9 mouse cellular contexts compared by ENCODE assay signal in the genomic region with DNA sequence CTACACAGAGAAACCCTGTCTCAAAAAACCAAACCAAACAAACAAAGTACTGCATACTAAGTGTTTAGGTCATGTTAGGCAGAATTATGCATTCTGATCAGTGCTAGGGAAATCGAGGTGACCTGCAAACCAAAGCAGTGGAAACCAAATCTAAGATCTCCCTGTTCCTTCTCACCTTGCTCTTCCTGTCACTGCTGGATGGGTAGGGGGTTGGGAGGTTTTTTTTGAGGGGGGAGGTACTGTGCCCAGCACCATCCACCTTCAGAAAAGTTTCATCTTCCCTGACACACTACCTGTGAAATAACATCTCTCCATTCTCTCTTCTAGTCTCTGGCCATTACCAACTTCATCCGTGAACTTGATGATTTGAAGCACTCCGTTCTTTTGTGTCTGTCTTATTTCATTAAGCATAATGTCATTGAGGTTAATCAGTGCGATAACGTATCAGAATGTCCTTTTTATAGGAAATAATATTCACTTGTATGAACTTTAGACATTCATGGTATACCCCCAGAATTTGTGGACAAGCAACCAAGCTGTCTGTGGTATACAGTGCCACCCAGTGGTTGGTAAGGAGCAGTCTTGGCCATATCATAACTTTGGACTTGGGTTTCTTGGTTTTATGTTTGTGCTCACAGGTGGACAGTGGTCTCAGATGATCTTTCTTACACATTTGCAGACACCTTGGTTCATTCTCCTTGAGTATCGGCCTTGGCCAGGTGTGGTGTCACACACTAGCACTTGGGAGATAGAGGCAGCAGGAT. TPM values are rescaled to one million over a fixed set of nuclear protein-coding genes. Genes with fewer than 3 reads are reported as not detected.
A peak's percentile ranks its signal among the peaks of the same experiment; 100 is the strongest.
DNase-seq lines count a peak whose midpoint lies in the region; ATAC-seq and TF ChIP-seq lines count a peak whose summit lies in the region.
"Had no signal": no experiment of that assay in that cellular context is flagged by ENCODE, and none has a peak within 500 bp of the region (broad histone marks: within the 10 kb centered on the region; RNA-seq: fewer than 3 reads in every experiment).

No protein-coding gene starts in this region.

- no peak for ATAC-seq in activated CD4-positive, CD25-positive, alpha-beta regulatory T cell, adult 4 months
- ATAC-seq: hindbrain, embryonic 16.5 days had no signal

- H3K27ac ChIP-seq in layer of hippocampus, adult 2 months: no peak overlapping the region

- peak; percentile 76 for TF ChIP-seq CTCF in layer of hippocampus, adult 2 months (conservative IDR thresholded peaks at IDR 0.05)

- DNase-seq in adrenal gland, postnatal 14 days: peak; percentile 52
- no peak for DNase-seq in adrenal gland, postnatal 25 days
- no peak for DNase-seq in layer of hippocampus, adult 2 months (ENCODE audit: low spot score in 2 of 2)
- DNase-seq in layer of hippocampus, postnatal 10 days (ENCODE audit: low spot score in 2 of 2): no peak
- peak; percentile 30 for DNase-seq in forelimb bud, embryonic 11.5 days (ENCODE audit: low read depth, low spot score)
- DNase-seq in lung, postnatal 25 days (ENCODE audit: low spot score): peak; percentile 26
- DNase-seq in layer of hippocampus, postnatal 14 days (ENCODE audit: low spot score in 2 of 2): no peak

- H3K4me3 ChIP-seq in layer of hippocampus, adult 2 months: no peak overlapping the region

RNA-seq across cellular contexts. Expression of a gene that starts 2.3 kb away (rescaled TPM):
- total RNA-seq in adrenal gland, postnatal 14 days (2021): 87.2 and 100 TPM in 2 replicates
- total RNA-seq in adrenal gland, postnatal 25 days (2021): 80.6 and 96.9 TPM in 2 replicates
- total RNA-seq in layer of hippocampus, adult 2 months (2021): 10 to 100 TPM; 57.4 to 62.7 TPM
- 10 to 100 TPM; 71.5 to 75.5 TPM for total RNA-seq in layer of hippocampus, postnatal 10 days (2021)
- total RNA-seq in layer of hippocampus, postnatal 14 days (2021): 10 to 100 TPM; 45.3 to 64.1 TPM
- polyA plus RNA-seq in activated CD4-positive, CD25-positive, alpha-beta regulatory T cell, adult 4 months (2017; shearing (Covaris generic)): 10 to 100 TPM; 31.8 to 38.0 TPM

RNA-seq across cellular contexts. Expression of a gene that starts 2.4 kb away (rescaled TPM):
- total RNA-seq in adrenal gland, postnatal 14 days (2021): 17.8 and 18.1 TPM in 2 replicates
- 16.7 and 17.4 TPM in 2 replicates for total RNA-seq in adrenal gland, postnatal 25 days (2021)
- 10 to 100 TPM; 18.1 to 20.9 TPM for total RNA-seq in layer of hippocampus, adult 2 months (2021)
- total RNA-seq in layer of hippocampus, postnatal 10 days (2021): 10 to 100 TPM; 16.8 to 18.1 TPM
- total RNA-seq in layer of hippocampus, postnatal 14 days (2021): 10 to 100 TPM; 16.7 to 17.4 TPM
- polyA plus RNA-seq in activated CD4-positive, CD25-positive, alpha-beta regulatory T cell, adult 4 months (2017; shearing (Covaris generic)): under 1 TPM; 0.70 to 0.93 TPM

Comparison
In these comparisons a context has a peak if more than half of its experiments do, and no peak if none do; other contexts are left out.
1. DNase-seq: peak in adrenal gland, postnatal 14 days (single experiment), forelimb bud, embryonic 11.5 days (single experiment) and lung, postnatal 25 days (single experiment); none in adrenal gland, postnatal 25 days (single experiment), layer of hippocampus, adult 2 months (0 of 2), layer of hippocampus, postnatal 10 days (0 of 2) and layer of hippocampus, postnatal 14 days (0 of 2).